Mouse (Mus musculus) limb, embryonic 14.5 days (tissue): Measurements from ENCODE around the gene Cenpn. TPM values are rescaled to one million over a fixed set of nuclear protein-coding genes. Genes with fewer than 3 reads are reported as not detected.

ENCODE experiments used
- ATAC-seq: fragments of 200-750 bp; cut with Nextera tagmentation; 2 replicates; pipeline ENCODE4 v1.8.0; 2017; ENCODE audit warnings: low read depth, moderate number of reproducible peaks, moderate TSS enrichment; ENCODE audit not compliant: low FRiP score
- DNase-seq: peaks from one replicate; pipeline ENCODE4 v3.0.0-alpha.2; 2015; ENCODE audit warnings: low spot score
- H3K27ac ChIP-seq: fragments of 300-500 bp; sonication (generic); replicated peaks from 2 replicates; pipeline ENCODE4 v1.5.1; 2014; ENCODE audit warnings: low read depth, mild to moderate bottlenecking, low read length, moderate library complexity, mixed read lengths
- H3K27me3 ChIP-seq: fragments of 300-500 bp; sonication (generic); 2 replicates; pipeline ENCODE4 v1.6.1; 2014; ENCODE audit warnings: low read length, mixed read lengths; ENCODE audit not compliant: control insufficient read depth, insufficient read depth
- H3K36me3 ChIP-seq: fragments of 300-500 bp; sonication (generic); 2 replicates; pipeline ENCODE4 v1.6.1; 2014; ENCODE audit warnings: mild to moderate bottlenecking, low read length, moderate library complexity, mixed read lengths; ENCODE audit not compliant: control insufficient read depth, insufficient read depth
- H3K4me1 ChIP-seq: fragments of 300-500 bp; sonication (generic); 2 replicates; pipeline ENCODE4 v1.6.1; 2014; ENCODE audit warnings: antibody characterized with exemption, low read length, mixed read lengths; ENCODE audit not compliant: control insufficient read depth, insufficient read depth
- H3K4me2 ChIP-seq: fragments of 300-500 bp; sonication (generic); replicated peaks from 2 replicates; pipeline ENCODE4 v1.6.1; 2014; ENCODE audit warnings: low read depth, mild to moderate bottlenecking, low read length, moderate library complexity; ENCODE audit not compliant: severe bottlenecking
- H3K4me3 ChIP-seq: fragments of 300-500 bp; sonication (generic); replicated peaks from 2 replicates; pipeline ENCODE4 v1.5.1; 2014; ENCODE audit warnings: low read length
- H3K9ac ChIP-seq: fragments of 300-500 bp; sonication (generic); 2 replicates; pipeline ENCODE4 v1.6.1; 2014; ENCODE audit warnings: mild to moderate bottlenecking, low read depth, low read length, moderate library complexity; ENCODE audit not compliant: severe bottlenecking
- H3K9me3 ChIP-seq: fragments of 300-500 bp; sonication (generic); 2 replicates; pipeline ENCODE4 v1.6.1; 2016; ENCODE audit warnings: low read length; ENCODE audit not compliant: control insufficient read depth
- POLR2A ChIP-seq: fragments of 200-500 bp; IDR thresholded peaks from 2 replicates; pipeline ENCODE4 v1.8.0; 2012; ENCODE audit warnings: inconsistent platforms, mild to moderate bottlenecking, moderate library complexity, borderline replicate concordance; ENCODE audit not compliant: insufficient read depth, insufficient read length; ENCODE audit errors: extremely low read depth
- WGBS: fragments of 180-500 bp; shearing (Covaris S2); extraction: QIAGEN DNeasy Blood & Tissue Kit; methylation state at CpG from one replicate; pipeline ENCODE4 v1.1.7; 2014; 5-methylcytosine and 5-hydroxymethylcytosine counted together
- polyA plus RNA-seq, 2 experiments: library from polyadenylated mRNA; depleted of rRNA in 1 of 2; stranded (reverse) in 1 of 2; unstranded in 1 of 2; fragments of >200 nt; fragmentation: Nextera tagmentation in 1 of 2; extraction: Ambion mirVana in 1 of 2; gene quantifications; 2 replicates each; pipeline versions ENCODE4 v1.2.1 to v1.2.3; 2012 to 2014

The Cenpn gene
- polyA plus RNA-seq, 2 experiments: 31.3 to 39.7 TPM

DNA sequence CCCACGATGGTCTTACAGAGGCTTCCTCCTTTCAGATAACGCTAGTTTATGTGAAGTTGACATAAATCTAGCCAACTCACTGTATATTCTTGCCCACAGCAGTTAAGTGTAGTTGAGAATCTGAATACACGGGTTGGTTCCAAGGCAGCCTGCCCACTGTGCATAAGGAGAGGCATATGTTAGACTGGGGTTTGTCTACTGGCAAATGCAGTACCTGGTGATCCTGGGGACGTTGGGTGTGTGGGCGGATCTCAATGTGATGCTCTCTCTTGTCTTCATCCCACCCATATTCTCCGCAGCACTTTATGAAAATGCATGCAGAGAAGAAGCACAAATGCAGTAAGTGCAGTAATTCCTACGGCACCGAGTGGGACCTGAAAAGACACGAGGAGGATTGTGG, 32.9 kb downstream of the Cenpn start:
- 92% methylated on average over 9 of the region's 9 CpGs for WGBS
- no peak overlapping the region for H3K4me2 ChIP-seq
- no peak overlapping the region for H3K4me3 ChIP-seq
- peaks cover 55% of the 10 kb centered on the region for H3K36me3 ChIP-seq
- no peaks in the 10 kb centered on the region for H3K9me3 ChIP-seq
- H3K9ac ChIP-seq: no peak overlapping the region
- DNase-seq (no peak), ATAC-seq (no peak)
- H3K27me3 ChIP-seq: no peaks in the 10 kb centered on the region
- no peak for TF ChIP-seq POLR2A
- H3K4me1 ChIP-seq: peaks cover 6% of the 10 kb centered on the region; the same call in 1 of the 2 replicates
- no peak overlapping the region for H3K27ac ChIP-seq

DNA sequence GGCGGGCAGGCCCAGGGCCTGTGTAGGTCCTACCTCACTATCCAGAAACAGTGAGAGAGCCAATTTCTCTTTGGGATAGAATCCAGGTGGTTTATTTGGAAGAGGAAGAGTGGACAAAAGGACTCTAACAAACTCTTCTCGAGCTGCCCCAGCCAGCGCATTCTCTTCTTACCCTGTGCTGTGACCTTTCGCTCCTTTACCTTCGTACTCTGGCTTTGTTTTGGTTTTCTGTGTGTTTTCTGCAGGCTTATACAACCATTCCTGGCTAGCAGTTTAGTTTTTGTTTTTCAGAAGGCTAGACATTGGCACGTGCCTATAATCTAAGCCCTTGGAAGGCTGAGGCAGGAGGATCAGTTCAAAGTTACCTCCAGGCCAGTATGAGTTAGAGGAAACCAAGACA, 48.0 kb downstream of the Cenpn start:
- H3K9ac ChIP-seq: no peak overlapping the region
- H3K4me2 ChIP-seq: no peak overlapping the region

DNA sequence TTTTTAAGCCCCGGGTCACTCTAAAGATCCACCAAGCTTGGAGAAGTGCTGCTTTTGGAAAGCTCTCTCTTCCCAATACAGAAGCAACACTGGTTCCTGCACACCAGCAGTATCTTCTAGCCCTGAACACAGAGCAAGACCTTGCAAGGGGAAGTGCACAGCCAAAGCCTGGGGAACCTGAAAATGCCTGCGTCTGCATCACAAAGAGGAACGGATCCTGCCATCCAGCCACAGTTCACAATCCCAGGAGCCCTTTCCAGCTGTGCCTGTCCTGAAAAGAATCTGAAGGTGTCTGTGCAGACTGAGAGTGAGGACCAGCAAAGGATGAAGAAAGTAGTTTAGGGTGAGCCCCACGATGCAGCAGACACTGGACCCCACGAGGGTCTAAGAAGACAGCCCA, 53.5 kb downstream of the Cenpn start:
- Histone ChIP-seq H3K27me3 (no peaks in the 10 kb centered on the region), H3K36me3 (no peaks in the 10 kb centered on the region), H3K9me3 (no peaks in the 10 kb centered on the region), H3K9ac (no peak overlapping the region), H3K27ac (no peak overlapping the region), H3K4me1 (peaks cover 10% of the 10 kb centered on the region), H3K4me3 (no peak overlapping the region), H3K4me2 (no peak overlapping the region)
- ATAC-seq (no peak), DNase-seq (no peak)
- 39% methylated on average over 5 of the region's 5 CpGs for WGBS
- TF ChIP-seq POLR2A: no peak

More for the DNA sequence above, 48.0 kb downstream of the Cenpn start:
- TF ChIP-seq POLR2A: no peak
- Histone ChIP-seq H3K36me3 (no peaks in the 10 kb centered on the region), H3K4me3 (no peak overlapping the region), H3K27ac (no peak overlapping the region), H3K4me1 (no peaks in the 10 kb centered on the region), H3K27me3 (no peaks in the 10 kb centered on the region), H3K9me3 (no peaks in the 10 kb centered on the region)
- 88% methylated on average over 6 of the region's 6 CpGs for WGBS
- DNase-seq (no peak), ATAC-seq (no peak)

DNA sequence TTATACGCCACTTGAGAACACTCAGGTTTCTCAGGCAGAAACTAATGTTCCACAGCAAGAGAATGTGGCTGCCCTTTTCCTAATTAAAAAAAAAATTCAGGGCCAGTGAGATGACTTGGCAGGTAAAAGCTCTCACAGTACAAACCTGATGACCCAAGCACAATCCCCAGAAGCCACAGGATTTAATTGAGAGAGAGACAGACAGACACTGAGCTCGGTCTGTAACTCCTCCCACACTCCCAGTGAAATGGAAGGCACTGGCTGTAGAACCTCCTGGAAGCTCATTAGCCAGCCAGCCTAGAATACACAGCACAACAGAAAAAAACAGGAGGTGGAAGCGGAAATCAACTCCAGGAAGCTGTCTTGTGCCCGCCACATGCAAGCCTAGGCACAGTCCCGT, 54.1 kb downstream of the Cenpn start:
- H3K27ac ChIP-seq: no peak overlapping the region
- TF ChIP-seq POLR2A: no peak
- ATAC-seq (no peak), DNase-seq (no peak)
- no peak overlapping the region for H3K9ac ChIP-seq
- H3K27me3 ChIP-seq: no peaks in the 10 kb centered on the region
- peaks cover 10% of the 10 kb centered on the region for H3K4me1 ChIP-seq
- WGBS: 50% methylated on average over 5 of the region's 5 CpGs
- no peak overlapping the region for H3K4me2 ChIP-seq
- H3K36me3 ChIP-seq: no peaks in the 10 kb centered on the region
- no peak overlapping the region for H3K4me3 ChIP-seq
- H3K9me3 ChIP-seq: no peaks in the 10 kb centered on the region

DNA sequence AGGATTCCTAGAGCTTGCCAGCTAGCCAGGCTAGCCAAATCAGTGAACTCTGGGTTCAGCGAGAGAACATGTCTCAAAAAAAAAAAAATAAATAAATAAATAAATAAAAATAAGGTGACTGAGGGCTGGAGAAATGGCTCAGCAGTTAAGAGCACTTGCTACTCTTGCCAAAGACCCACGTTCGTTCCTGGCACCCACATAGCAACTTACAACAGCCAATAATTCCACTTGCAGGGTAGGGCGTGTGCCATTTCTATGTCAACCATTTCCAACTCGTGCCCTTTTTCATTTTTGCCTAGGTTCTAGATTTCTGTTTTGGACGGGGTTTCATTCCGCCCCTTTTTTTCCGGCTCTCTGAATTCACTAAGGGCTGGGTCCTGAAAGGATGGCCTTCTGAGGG, 56.5 kb downstream of the Cenpn start:
- H3K27me3 ChIP-seq: no peaks in the 10 kb centered on the region
- H3K27ac ChIP-seq: no peak overlapping the region
- peak overlapping the region; percentile 80 for H3K4me3 ChIP-seq
- H3K36me3 ChIP-seq: peaks cover 6% of the 10 kb centered on the region; the same call in 1 of the 2 replicates
- H3K9me3 ChIP-seq: no peaks in the 10 kb centered on the region
- 30% methylated on average over 8 of the region's 8 CpGs for WGBS
- peaks cover 10% of the 10 kb centered on the region for H3K4me1 ChIP-seq
- H3K4me2 ChIP-seq: peak overlapping the region; percentile 88
- ATAC-seq: no peak
- H3K9ac ChIP-seq: peak overlapping the region; percentile 38
- DNase-seq: no peak
- TF ChIP-seq POLR2A: no peak
